Mouse (Mus musculus) v-Abl transformed pro-B cells (cell line): ENCODE measurements around the gene Nemf.

ENCODE experiments used
- in situ Hi-C, 2 experiments: fragments of 400-800 bp; cut with MboI; formaldehyde crosslinking; loops; one replicate each; pipeline ENCODE4 v1.15.1; 2025; ENCODE audit not compliant: unreplicated experiment in 2 of 2

Nemf gene

DNA sequence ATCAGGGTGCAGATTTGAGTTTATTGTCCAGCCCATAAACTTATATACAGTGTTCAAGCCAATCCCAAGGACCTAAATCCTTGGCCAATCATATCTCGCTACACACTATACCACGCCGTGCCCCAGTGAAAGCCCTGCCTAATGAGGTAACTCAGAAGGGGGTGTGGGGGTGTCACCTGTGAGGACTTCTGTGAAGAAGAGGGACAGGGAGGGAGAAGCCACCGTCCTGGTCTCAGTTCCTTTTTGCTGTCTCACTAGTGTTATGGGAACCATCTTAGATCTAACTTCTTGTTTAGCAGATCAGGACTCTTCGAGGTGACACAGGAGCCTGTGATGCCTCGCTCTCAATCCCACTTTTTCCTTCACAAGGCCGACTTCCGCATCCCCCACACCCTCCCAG is 69.4 kb downstream of the Nemf start:
- in situ Hi-C loops: no loop called here

- in situ Hi-C loops: no loop called here
Observed at GRCm38 (mm10) chr12:69283146-69283545, 73.8 kb downstream of the Nemf start.

DNA sequence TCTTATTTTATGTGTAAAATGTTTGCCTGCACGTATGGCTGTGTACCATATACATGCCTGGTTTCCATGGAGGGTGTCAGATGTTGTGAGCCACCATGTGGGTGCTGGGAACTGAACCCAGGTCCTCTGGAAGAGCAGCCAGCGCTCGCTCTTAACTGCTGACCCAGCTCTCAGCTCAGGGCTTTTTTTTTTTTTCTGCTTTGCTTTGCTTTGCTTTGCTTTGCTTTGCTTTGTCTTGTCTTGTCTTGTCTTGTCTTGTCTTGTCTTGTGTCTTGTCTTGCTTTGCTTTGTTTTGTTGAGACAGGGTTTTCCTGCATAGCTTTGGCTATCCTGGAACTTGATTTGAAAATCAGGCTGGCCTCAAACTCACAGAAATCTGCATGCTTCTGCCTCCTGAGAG is 76.0 kb downstream of the Nemf start:
- in situ Hi-C loops: no loop called here

DNA sequence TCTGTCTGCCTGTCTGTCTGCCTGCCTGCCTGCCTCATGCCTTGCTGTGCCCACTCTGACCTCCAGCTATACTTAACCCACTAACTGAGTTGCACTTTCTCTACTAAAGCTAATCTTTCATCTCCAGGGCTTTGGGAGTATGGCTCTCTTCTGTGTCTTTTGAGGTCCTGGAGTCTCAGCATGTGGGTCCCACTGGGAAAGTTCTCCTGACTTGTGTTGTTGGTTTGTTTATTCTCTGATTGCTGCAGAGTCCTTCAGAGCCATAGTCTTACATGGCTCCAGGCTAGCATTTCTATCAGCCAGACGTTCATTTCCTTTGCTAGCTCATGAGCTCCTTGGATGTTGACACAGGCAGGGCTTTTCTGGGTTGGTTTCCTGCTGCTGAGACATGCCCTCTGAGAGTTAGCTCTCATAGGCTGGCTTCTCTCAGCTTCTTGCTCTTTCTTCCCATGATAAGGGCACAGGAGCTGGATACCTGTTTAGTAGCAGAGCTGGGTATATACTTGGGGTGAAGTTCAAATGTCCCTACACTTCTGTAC is 77.0 kb downstream of the Nemf start:
- in situ Hi-C loops: no loop called here

DNA sequence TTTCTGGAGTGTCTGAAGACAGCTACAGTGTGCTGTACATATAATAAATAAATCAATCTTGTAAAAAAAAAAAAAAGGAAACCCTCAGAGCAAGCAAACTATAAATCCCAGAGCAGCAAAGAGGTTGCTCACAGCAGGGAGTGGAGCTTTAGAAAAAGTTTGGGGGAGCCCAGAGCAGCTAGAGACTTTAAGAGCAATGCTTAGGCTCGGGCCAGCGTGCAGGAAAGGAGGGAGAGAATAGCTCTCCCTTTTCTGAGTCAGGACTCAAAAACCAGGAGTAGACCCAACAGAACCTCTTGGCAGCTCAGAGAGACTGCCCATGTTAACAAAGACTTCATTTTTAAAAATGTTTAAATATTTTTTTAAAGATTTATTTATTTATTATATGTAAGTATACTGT is 88.0 kb downstream of the Nemf start:
- in situ Hi-C loops: no loop called here

DNA sequence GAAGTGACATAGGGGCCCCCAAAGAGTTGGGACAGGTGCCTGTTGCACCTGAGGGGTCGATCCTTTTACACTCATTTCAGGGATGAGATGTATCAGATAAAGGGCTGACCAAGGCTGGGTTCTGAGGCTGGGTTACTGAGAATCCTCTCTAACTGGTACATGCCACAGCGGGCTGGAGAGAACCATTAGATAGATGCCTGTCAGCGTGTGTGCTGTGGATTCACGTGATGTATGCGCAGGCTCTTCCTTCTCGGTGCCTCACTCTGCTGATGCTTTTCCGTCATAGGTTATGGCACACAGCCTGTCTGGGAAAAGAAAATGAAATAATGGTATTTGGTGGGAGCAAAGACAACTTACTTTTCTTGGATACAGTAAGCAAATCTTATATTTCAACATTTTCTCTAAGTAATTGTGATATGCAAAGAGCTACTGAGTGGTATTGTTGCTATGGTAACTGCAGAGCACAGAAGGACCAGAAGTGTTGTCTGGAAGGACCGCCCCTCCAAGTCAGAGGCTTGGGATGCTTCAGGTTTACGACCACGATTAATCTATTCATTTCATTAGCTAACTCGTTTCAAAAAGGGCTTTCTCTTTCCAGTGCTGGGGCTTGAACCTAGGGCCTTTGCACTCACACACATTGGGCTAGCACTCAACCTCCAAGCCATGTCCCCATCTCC is 88.9 kb downstream of the Nemf start:
- in situ Hi-C loops: no loop called here

DNA sequence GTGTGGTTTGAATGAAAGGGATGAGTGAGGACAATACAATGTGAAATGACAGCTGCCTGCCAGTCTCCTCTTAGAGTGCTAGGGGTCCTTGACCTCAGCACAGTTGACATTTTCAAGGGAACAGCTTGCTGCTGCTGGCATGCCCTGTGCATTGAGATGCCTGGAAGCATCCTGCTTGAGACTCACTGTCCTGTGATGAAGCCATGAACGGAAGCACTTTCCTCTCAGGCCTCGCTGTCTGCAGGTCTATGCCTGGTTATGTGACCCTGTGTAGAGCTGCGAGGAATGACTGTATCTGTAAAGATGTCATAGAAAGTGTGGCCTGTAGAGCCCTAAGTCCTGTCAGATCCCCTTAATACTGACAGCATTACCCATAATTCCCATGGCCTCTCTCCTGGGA is 91.9 kb downstream of the Nemf start:
- in situ Hi-C loops: no loop called here

- in situ Hi-C loops: no loop called here
Observed at GRCm38 (mm10) chr12:69262251-69262650, 94.7 kb downstream of the Nemf start.
